Mouse (Mus musculus): Measurements from ENCODE around the gene Gipr.

DNA sequence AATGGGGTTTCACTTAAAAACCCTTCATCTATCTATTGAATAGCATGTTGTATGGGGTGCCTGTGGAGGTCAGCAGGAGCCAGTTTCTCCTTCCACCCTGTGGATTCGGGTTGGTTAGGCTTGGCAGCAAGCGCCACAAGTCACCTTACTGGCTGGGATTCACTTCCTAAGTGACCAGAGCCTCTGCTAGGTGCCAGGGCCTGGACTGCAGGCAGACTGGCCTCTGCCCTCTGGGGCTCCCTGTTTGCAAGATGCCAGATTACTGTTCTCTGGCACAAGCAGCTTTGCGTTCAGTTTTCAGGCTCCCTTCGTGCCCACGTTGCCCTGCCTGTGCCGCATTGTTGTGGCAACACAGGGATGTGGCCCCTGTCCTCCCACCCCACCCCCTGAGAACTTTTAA is 41.2 kb downstream of the Gipr start:
- TF ChIP-seq FLI1 (IDR thresholded peaks at IDR 0.05; ENCODE audit: low read length) (no peak), GATA1 (IDR thresholded peaks at IDR 0.05; ENCODE audit: borderline replicate concordance, low read length) (no peak)
